Mouse (Mus musculus): ENCODE results near the gene Fgfr1op. TPM values are rescaled to one million over a fixed set of nuclear protein-coding genes. Genes with fewer than 3 reads are reported as not detected.
"Not testable (repeated sequence)": the region's sequence is repeated elsewhere in the genome, so short reads cannot be mapped to it uniquely, and the experiment has no call there.

The Fgfr1op gene
- polyA plus RNA-seq, 1 experiment from 2014 or later = 27.5 TPM

DNA sequence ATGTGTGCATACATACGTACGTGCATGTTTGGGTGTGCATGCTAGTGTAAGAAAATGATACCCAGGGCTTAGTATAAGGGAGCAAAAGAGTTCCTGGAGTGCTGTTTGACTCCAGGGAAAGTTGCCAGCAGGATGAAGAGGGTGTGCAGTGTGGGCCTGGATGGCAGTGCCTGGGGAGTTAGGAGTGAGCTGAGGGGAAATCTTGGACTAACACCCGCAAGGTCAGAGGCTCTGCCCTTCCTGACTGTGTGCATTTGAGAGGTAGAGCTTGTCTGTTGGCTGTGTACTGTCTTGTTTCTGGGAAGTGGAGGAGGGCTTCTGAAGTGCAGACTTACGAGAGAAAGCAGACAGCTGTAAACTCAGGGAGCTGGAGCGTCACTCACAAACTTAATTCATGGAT, 18.5 kb downstream of the Fgfr1op start:
- H3K27ac ChIP-seq = no peak overlapping the region
- H3K4me3 ChIP-seq = no peak overlapping the region
- no peaks in the 10 kb centered on the region for H3K9me3 ChIP-seq
- H3K27me3 ChIP-seq = no peaks in the 10 kb centered on the region
- H3K36me3 ChIP-seq = peaks cover 61% of the 10 kb centered on the region
- H3K4me1 ChIP-seq = no peaks in the 10 kb centered on the region
- no peak overlapping the region for H3K4me2 ChIP-seq
- 53% methylated on average over 5 of the region's 5 CpGs for WGBS
- no peak overlapping the region for H3K9ac ChIP-seq
- ATAC-seq (ENCODE audit: insufficient number of reproducible peaks, low FRiP score, low TSS enrichment, low read depth) = no peak

DNA sequence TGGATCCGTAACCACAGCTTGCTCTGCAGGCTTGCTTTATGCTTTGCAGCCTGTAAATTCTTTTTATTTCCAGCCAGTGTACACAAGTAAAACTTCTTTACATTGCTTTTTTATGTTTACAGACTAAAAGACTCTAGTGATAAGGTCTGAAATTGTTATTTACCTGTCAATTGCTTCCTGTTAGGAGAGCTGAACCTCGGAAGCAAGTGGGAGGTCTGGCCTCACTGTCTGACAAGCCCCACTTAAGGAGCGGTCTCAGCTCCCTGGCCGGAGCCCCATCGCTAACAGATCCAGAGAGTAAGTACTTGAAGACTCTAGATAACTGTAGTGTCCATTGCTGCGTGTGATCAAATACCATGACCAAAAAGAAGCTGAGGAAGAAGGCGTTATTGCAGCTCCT, 18.9 kb downstream of the Fgfr1op start:
- Histone ChIP-seq H3K4me1 (no peaks in the 10 kb centered on the region), H3K4me2 (no peak overlapping the region), H3K36me3 (peaks cover 63% of the 10 kb centered on the region), H3K27me3 (no peaks in the 10 kb centered on the region), H3K9ac (no peak overlapping the region), H3K9me3 (no peaks in the 10 kb centered on the region), H3K4me3 (no peak overlapping the region), H3K27ac (no peak overlapping the region)
- no peak for ATAC-seq (ENCODE audit: insufficient number of reproducible peaks, low FRiP score, low TSS enrichment, low read depth)
- WGBS = 67% methylated on average over 7 of the region's 7 CpGs

DNA sequence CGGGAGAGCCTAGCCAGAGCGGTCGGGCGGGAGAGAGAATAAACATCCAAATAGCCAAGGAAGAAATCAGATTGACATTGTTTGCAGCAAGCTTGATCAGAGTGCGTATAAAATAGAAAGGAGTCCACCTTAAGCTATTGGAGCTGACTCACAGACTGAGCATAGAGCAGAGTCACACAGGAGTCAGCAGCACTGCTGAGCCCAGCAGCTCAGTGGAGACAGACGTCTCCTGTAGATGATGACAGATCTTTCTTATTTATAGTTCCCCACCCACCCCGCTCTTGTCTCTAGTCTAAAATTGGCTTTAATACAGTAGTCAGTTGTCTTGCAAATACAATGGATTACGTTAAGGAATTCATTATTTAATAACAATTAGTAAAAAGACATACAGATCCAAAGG, 28.4 kb downstream of the Fgfr1op start:
- H3K4me3 ChIP-seq = no peak overlapping the region
- no peaks in the 10 kb centered on the region for H3K4me1 ChIP-seq
- H3K9me3 ChIP-seq = no peaks in the 10 kb centered on the region
- H3K9ac ChIP-seq = no peak overlapping the region
- no peak for ATAC-seq (ENCODE audit: insufficient number of reproducible peaks, low FRiP score, low TSS enrichment, low read depth)
- peaks cover 59% of the 10 kb centered on the region for H3K36me3 ChIP-seq
- no peak overlapping the region for H3K4me2 ChIP-seq
- 87% methylated on average over 8 of the region's 8 CpGs for WGBS
- H3K27ac ChIP-seq = no peak overlapping the region
- H3K27me3 ChIP-seq = no peaks in the 10 kb centered on the region

DNA sequence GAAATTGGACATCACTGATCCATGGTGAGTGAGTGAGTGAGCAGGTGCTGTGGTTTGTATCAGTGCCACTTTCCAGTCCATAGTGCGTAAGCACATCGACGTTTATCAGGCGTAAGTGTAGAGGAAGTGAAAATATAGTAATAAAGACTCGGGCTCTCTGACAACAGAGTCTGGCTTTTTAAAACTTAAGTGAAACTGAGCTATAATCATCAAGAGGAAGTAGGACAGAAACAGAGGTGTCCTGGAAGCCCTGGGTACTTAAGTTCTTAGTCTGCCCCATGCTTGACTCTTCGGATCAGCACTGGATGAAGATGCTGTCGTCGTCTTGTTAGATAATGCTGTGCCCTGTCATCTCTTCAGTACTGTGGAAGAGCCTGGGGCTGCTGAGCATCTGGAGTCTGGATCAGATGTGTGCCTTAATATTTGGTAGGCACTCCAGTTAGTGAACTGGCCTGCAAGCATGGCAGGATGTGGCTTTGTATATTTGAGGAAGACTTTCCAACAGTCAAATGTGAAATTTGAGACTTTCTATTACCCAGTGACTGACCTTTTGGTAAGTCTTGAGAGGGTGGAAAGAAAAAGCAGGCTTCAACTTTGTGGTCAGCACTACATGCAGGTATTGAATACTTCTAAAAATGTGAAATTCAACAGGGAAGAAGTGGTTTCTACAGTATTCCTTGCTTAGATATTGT, 30.5 kb downstream of the Fgfr1op start:
- no peak overlapping the region for H3K4me2 ChIP-seq
- no peaks in the 10 kb centered on the region for H3K9me3 ChIP-seq
- H3K4me3 ChIP-seq = no peak overlapping the region
- H3K9ac ChIP-seq = no peak overlapping the region
- no peak for ATAC-seq (ENCODE audit: insufficient number of reproducible peaks, low FRiP score, low TSS enrichment, low read depth)
- H3K27ac ChIP-seq = no peak overlapping the region
- H3K36me3 ChIP-seq = peaks cover 40% of the 10 kb centered on the region
- 87% methylated on average over 8 of the region's 8 CpGs for WGBS
- no peaks in the 10 kb centered on the region for H3K4me1 ChIP-seq
- no peaks in the 10 kb centered on the region for H3K27me3 ChIP-seq

DNA sequence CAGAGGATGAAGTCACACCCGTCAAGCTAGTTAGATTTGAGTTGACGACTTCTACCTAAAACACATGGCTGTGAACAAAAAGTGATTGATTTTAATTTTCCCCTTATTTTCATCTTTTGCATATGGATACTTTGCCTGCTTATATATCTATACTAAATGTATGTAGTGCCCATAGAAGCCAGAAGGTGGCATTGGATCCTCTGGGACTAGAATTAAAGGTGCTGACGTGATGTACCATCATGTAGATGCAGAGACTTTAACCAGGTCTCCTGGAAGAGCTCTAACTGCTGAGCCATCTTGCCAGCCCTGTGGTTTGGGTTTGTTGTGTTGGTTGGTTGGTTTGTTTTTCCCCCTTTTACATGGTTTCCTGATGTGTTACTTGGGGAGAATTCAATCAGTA, 32.4 kb downstream of the Fgfr1op start:
- 71% methylated on average over 3 of the region's 3 CpGs for WGBS
- no peak for ATAC-seq (ENCODE audit: insufficient number of reproducible peaks, low FRiP score, low TSS enrichment, low read depth)
- H3K9ac ChIP-seq = no peak overlapping the region
- no peaks in the 10 kb centered on the region for H3K27me3 ChIP-seq
- H3K36me3 ChIP-seq = peaks cover 30% of the 10 kb centered on the region
- no peak overlapping the region for H3K4me2 ChIP-seq
- no peak overlapping the region for H3K27ac ChIP-seq
- H3K4me1 ChIP-seq = no peaks in the 10 kb centered on the region
- H3K4me3 ChIP-seq = no peak overlapping the region
- no peaks in the 10 kb centered on the region for H3K9me3 ChIP-seq

DNA sequence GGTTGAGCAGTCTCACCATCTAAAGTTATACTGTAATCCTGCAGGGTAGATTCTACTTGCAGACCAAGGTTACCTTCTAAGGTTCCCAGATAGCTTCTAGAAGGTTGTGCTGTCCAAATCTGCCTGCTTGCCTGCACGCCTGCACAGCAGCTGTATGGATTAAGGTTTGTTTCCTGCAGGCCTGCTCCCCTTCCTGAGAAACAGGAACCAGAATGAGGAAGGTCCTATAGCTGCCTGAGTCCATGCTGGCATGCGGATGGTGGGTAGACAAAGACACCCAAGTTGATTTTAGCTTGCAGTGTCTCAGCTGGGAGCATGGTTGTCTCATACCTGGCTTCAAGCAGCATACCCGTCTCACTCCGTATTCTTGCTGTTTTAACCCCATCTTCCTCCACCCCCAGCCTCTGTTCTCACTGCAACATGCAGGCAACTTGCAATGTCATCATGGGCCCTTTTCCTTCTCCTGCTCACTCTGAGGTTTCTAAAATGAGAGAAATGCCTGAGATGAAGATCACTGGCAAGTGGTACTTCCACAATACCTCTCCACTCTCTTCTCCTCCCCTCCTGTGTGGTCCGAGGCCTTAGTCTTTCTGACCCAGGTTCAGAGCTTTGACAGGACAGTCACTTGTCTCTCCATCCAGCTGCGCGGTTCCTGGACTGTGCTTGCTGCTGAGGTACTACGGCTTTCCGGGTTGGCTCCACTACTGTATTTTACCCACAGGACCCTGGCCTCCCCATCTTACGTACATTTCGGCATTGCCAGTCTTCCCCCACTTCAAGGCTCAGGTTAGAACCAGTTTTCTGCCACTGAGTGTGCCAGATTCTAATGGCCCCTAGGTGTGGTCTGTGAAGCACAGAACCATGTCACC, 34.0 kb downstream of the Fgfr1op start:
- 86% methylated on average over 11 of the region's 11 CpGs for WGBS

DNA sequence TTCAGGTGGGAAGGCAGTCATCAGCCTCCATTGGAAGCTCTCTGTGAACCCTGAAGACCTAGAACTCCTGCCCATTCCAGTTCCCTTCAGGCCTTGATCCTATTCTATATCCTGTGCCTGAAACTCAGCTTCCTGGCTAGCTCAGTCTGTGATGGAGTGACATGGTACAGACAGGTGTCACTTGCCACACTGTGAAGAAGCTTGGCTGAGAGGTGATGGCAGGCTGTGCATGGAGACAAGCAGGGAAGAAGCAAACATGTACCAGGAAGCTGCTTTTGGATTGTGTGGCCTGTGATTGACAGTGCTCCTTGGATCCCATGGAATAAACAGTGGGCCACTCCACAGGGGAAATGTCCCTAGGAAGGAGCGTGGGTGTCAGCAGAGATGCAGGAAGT, 34.6 kb downstream of the Fgfr1op start:
- H3K9me3 ChIP-seq = no peaks in the 10 kb centered on the region
- 79% methylated on average over 1 of the region's 1 CpGs for WGBS
- no peak for ATAC-seq (ENCODE audit: insufficient number of reproducible peaks, low FRiP score, low TSS enrichment, low read depth)
- no peak overlapping the region for H3K27ac ChIP-seq
- no peak overlapping the region for H3K9ac ChIP-seq
- peaks cover 11% of the 10 kb centered on the region for H3K36me3 ChIP-seq
- H3K4me2 ChIP-seq = no peak overlapping the region
- H3K4me1 ChIP-seq = no peaks in the 10 kb centered on the region
- H3K4me3 ChIP-seq = no peak overlapping the region
- no peaks in the 10 kb centered on the region for H3K27me3 ChIP-seq

More for the DNA sequence above, 34.0 kb downstream of the Fgfr1op start:
- H3K4me3 ChIP-seq = no peak overlapping the region
- peaks cover 17% of the 10 kb centered on the region for H3K36me3 ChIP-seq
- ATAC-seq (ENCODE audit: insufficient number of reproducible peaks, low FRiP score, low TSS enrichment, low read depth) = no peak
- no peaks in the 10 kb centered on the region for H3K27me3 ChIP-seq
- H3K4me1 ChIP-seq = no peaks in the 10 kb centered on the region
- H3K27ac ChIP-seq = no peak overlapping the region
- H3K9ac ChIP-seq = no peak overlapping the region
- no peaks in the 10 kb centered on the region for H3K9me3 ChIP-seq
- no peak overlapping the region for H3K4me2 ChIP-seq

DNA sequence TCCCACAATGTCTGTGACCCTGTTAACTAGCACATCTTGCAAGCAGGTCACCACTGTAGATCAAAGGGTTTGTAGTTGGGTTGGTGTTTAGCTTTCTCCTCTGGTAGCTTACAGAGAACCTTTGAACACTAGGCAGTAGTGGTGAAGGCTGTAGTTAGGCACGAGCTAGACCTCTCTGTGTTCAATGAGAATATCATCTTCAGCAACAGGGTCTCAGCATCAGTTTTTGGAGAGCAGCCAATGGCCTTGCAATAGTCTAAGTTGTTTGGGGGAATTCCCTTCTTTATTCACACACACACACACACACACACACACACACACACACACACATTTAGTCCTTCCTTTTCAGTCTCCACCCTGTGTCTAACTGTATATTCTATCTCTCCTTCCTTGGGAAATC, 38.2 kb downstream of the Fgfr1op start:
- WGBS = 83% methylated on average over 1 of the region's 1 CpGs
- no peaks in the 10 kb centered on the region for H3K9me3 ChIP-seq
- no peak overlapping the region for H3K27ac ChIP-seq
- no peak for ATAC-seq (ENCODE audit: insufficient number of reproducible peaks, low FRiP score, low TSS enrichment, low read depth)
- H3K4me3 ChIP-seq = no peak overlapping the region
- no peaks in the 10 kb centered on the region for H3K36me3 ChIP-seq
- no peaks in the 10 kb centered on the region for H3K27me3 ChIP-seq
- H3K9ac ChIP-seq = no peak overlapping the region
- H3K4me2 ChIP-seq = no peak overlapping the region
- H3K4me1 ChIP-seq = no peaks in the 10 kb centered on the region

DNA sequence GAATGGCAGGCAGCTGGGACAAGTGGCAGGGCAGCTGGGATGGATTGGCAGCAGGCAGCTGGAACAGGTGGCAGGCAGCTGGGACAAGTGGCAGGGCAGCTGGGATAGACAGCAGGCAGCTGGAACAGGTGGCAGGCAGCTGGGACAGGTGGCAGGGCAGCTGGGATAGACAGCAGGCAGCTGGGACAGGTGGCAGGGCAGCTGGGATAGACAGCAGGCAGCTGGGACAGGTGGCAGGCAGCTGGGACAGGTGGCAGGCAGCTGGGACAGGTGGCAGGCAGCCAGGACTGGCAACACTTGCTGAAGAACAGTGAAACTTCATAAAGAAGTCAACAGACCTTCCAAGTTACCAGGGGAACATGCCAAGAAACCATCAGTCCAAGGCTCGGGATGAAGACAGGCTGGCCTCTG, 39.9 kb downstream of the Fgfr1op start:
- not testable (repeated sequence) for H3K4me2 ChIP-seq; H3K36me3 ChIP-seq; H3K4me1 ChIP-seq; H3K9ac ChIP-seq; H3K4me3 ChIP-seq; H3K9me3 ChIP-seq; H3K27ac ChIP-seq; H3K27me3 ChIP-seq; ATAC-seq (ENCODE audit: insufficient number of reproducible peaks, low FRiP score, low TSS enrichment, low read depth)
- WGBS = 67% methylated on average over 1 of the region's 1 CpGs

DNA sequence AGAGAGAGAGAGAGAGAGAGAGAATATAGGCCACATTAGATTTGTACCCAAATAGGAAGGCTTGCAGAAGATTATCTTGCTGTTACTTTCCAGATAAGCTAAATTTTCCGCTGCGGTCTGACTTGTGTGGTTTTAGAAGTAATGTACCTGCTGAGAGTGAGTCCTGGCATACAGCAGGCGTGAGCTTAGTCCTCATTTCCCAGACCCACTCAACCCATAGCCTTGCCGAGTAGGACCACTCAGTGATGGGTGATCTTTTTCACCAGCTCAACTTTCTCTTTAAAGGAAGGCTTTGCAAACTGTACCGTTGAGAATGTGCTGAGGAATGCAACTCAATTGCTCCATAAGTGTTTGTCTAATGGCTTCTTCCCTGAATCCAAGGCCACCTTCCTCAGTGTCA, 41.4 kb downstream of the Fgfr1op start:
- Histone ChIP-seq H3K27me3 (no peaks in the 10 kb centered on the region), H3K4me3 (no peak overlapping the region), H3K9me3 (no peaks in the 10 kb centered on the region), H3K36me3 (no peaks in the 10 kb centered on the region), H3K4me1 (no peaks in the 10 kb centered on the region), H3K9ac (no peak overlapping the region), H3K27ac (no peak overlapping the region), H3K4me2 (no peak overlapping the region)
- no peak for ATAC-seq (ENCODE audit: insufficient number of reproducible peaks, low FRiP score, low TSS enrichment, low read depth)
- WGBS = 82% methylated on average over 5 of the region's 5 CpGs

DNA sequence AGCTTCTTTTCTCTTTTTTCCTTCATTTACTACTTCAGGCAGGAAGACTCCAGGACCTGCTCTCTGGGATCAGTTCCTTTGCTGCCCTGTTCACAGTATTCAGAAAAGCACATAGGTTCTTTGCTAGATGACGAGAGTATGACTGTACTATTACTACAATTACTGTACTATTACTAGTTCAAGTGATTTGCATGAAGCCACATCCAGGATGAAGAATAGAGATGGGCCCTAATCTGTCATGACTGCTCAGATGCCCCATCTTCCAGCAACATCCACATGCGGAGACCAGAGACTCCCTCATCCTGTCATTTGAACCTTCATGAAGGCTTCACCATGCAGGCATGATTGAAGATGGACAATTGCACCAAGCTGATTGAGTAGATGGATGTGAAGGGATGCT, 44.4 kb downstream of the Fgfr1op start:
- H3K9ac ChIP-seq = no peak overlapping the region
- no peak for ATAC-seq (ENCODE audit: insufficient number of reproducible peaks, low FRiP score, low TSS enrichment, low read depth)
- H3K4me1 ChIP-seq = no peaks in the 10 kb centered on the region
- WGBS = 84% methylated on average over 2 of the region's 2 CpGs
- H3K27ac ChIP-seq = no peak overlapping the region
- no peak overlapping the region for H3K4me3 ChIP-seq
- H3K9me3 ChIP-seq = no peaks in the 10 kb centered on the region
- no peak overlapping the region for H3K4me2 ChIP-seq
- no peaks in the 10 kb centered on the region for H3K36me3 ChIP-seq
- H3K27me3 ChIP-seq = no peaks in the 10 kb centered on the region

DNA sequence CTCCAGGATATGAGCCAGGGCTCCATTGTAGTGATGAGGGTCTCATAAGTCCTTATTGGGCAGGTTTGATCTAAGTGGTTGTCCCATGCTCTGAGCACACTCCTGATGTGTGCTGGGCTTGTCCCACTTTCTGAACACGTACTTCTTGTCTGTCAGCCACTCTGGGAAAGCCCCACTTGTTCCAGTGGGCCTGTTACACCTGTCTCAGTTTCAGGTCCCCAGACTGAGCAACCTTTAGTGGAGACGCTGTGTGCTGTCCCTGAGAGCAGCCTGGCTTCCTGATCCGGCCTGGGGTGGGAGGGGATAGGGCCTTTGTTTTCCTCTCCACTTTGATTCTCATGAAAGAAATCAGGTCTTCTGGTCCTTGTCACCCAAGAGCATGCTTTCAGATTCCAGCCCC, 44.9 kb downstream of the Fgfr1op start:
- no peak for ATAC-seq (ENCODE audit: insufficient number of reproducible peaks, low FRiP score, low TSS enrichment, low read depth)
- no peak overlapping the region for H3K9ac ChIP-seq
- no peaks in the 10 kb centered on the region for H3K27me3 ChIP-seq
- WGBS = 56% methylated on average over 3 of the region's 3 CpGs
- H3K27ac ChIP-seq = no peak overlapping the region
- H3K4me3 ChIP-seq = no peak overlapping the region
- H3K36me3 ChIP-seq = no peaks in the 10 kb centered on the region
- no peak overlapping the region for H3K4me2 ChIP-seq
- no peaks in the 10 kb centered on the region for H3K4me1 ChIP-seq
- H3K9me3 ChIP-seq = no peaks in the 10 kb centered on the region
